Mouse (Mus musculus) ES-E14 (cell line): ENCODE data around the gene Hipk2. TPM values are rescaled to one million over a fixed set of nuclear protein-coding genes. Genes with fewer than 3 reads are reported as not detected.

Source experiments
- DNase-seq: peaks from one replicate; pipeline ENCODE4 v3.0.0-alpha.2; 2013; ENCODE audit warnings: low read depth, low spot score
- H3K27ac ChIP-seq: 2 replicates; pipeline ENCODE4 v1.5.1; 2012; ENCODE audit warnings: low read depth, mild to moderate bottlenecking, low read length, moderate library complexity, mixed read lengths; ENCODE audit not compliant: poor library complexity, insufficient read depth, severe bottlenecking
- H3K36me3 ChIP-seq: 2 replicates; pipeline ENCODE4 v1.6.1; 2012; ENCODE audit warnings: mild to moderate bottlenecking, low read length, moderate library complexity, mixed read lengths; ENCODE audit not compliant: control insufficient read depth, poor library complexity, insufficient read depth, severe bottlenecking
- H3K4me1 ChIP-seq, 2 experiments: fragments of 150-350 bp in 1 of 2; sonication (generic) in 1 of 2; 2 replicates each; pipeline ENCODE4 v1.6.1; 2012; ENCODE audit warnings: low read length in 2 of 2, mild to moderate bottlenecking in 1 of 2, mixed read lengths in 1 of 2; ENCODE audit not compliant: control insufficient read depth in 2 of 2, insufficient read depth in 2 of 2, poor library complexity in 1 of 2
- H3K4me3 ChIP-seq, 2 experiments: fragments of 150-350 bp in 1 of 2; sonication (generic) in 1 of 2; 2 replicates each; pipeline ENCODE4 v1.5.1; 2012; ENCODE audit warnings: low read length in 2 of 2, low read depth in 1 of 2, mild to moderate bottlenecking in 1 of 2, mixed read lengths in 1 of 2; ENCODE audit not compliant: insufficient read depth in 1 of 2, poor library complexity in 1 of 2, severe bottlenecking in 1 of 2
- H3K9ac ChIP-seq: 2 replicates; pipeline ENCODE4 v1.6.1; 2012; ENCODE audit warnings: low read depth, mild to moderate bottlenecking, low read length, mixed read lengths; ENCODE audit not compliant: poor library complexity, insufficient read depth, severe bottlenecking
- H3K9me3 ChIP-seq: fragments of 150-350 bp; sonication (generic); 2 replicates; pipeline ENCODE4 v1.6.1; 2012; ENCODE audit warnings: low read depth, mild to moderate bottlenecking, low read length; ENCODE audit not compliant: control insufficient read depth, insufficient read depth
- CHD2 ChIP-seq: IDR thresholded peaks from 2 replicates; pipeline ENCODE4 v1.6.1; 2014; ENCODE audit warnings: mild to moderate bottlenecking, low read depth, low read length, inconsistent platforms
- HCFC1 ChIP-seq: IDR thresholded peaks from 2 replicates; pipeline ENCODE4 v1.6.1; 2012; ENCODE audit warnings: low read length, inconsistent platforms, borderline replicate concordance; ENCODE audit not compliant: insufficient read depth
- MAFK ChIP-seq: IDR thresholded peaks from 2 replicates; pipeline ENCODE4 v1.6.1; 2014; ENCODE audit warnings: mild to moderate bottlenecking, low read depth, low read length, inconsistent platforms; ENCODE audit not compliant: insufficient read depth
- ZC3H11A ChIP-seq: IDR thresholded peaks from 2 replicates; pipeline ENCODE4 v1.6.1; 2012; ENCODE audit warnings: low read depth, mild to moderate bottlenecking, inconsistent platforms, low read length, borderline replicate concordance
- ZNF384 ChIP-seq: IDR thresholded peaks from 2 replicates; pipeline ENCODE4 v1.6.1; 2012; ENCODE audit warnings: low read depth, low read length, inconsistent platforms
- in situ Hi-C, 2 experiments: fragments of 600-800 bp; cut with MboI; formaldehyde crosslinking; loops; one replicate each; pipeline ENCODE4 v1.15.1; 2025; ENCODE audit warnings: low sequenced_read_pairs in 2 of 2, inconsistent platforms in 1 of 2; ENCODE audit not compliant: unreplicated experiment in 2 of 2
- total RNA-seq: library from RNA; depleted of rRNA; stranded (reverse); fragments of 300-350 nt; gene quantifications from 2 replicates; pipeline ENCODE4 v1.2.3, GENCODE M21; 2012

Gene Hipk2
- total RNA-seq, 1 experiment, result 7.0 TPM

- peaks cover 3% of the 10 kb centered on the region; the same call in 1 of the 2 replicates for H3K36me3 ChIP-seq
- TF ChIP-seq CHD2 (no peak), ZNF384 (no peak)
- H3K9me3 ChIP-seq, result no peaks in the 10 kb centered on the region
Measured at GRCm38 (mm10) chr6:38710449-38710848, 165.5 kb downstream of the Hipk2 start.

GRCm38 (mm10) chr6:38704264-38704984, 171.5 kb downstream of the Hipk2 start:
- H3K9ac ChIP-seq, result no peak overlapping the region
- DNase-seq, result no peak
- peaks cover 2% of the 10 kb centered on the region; the same call in 1 of the 2 replicates for H3K36me3 ChIP-seq
- no peak overlapping the region for H3K4me3 ChIP-seq
- no peak overlapping the region for H3K27ac ChIP-seq
- H3K4me1 ChIP-seq, result no peaks in the 10 kb centered on the region
- in situ Hi-C loops, result no loop called here
- H3K9me3 ChIP-seq, result no peaks in the 10 kb centered on the region
- TF ChIP-seq ZNF384, result no peak
- TF ChIP-seq CHD2, result no peak
- TF ChIP-seq MAFK, result no peak
- TF ChIP-seq ZC3H11A, result no peak
- no peak for TF ChIP-seq HCFC1

More at GRCm38 (mm10) chr6:38710449-38710848, 165.5 kb downstream of the Hipk2 start:
- H3K27ac ChIP-seq, result no peak overlapping the region
- H3K9ac ChIP-seq, result no peak overlapping the region
- in situ Hi-C loops, result no loop called here
- DNase-seq, result no peak
- no peaks in the 10 kb centered on the region for H3K4me1 ChIP-seq
- H3K4me3 ChIP-seq, result no peak overlapping the region

GRCm38 (mm10) chr6:38703526-38703925, 172.4 kb downstream of the Hipk2 start:
- TF ChIP-seq ZC3H11A (no peak), MAFK (no peak), ZNF384 (no peak), HCFC1 (no peak), CHD2 (no peak)
- peaks cover 0 to under 1% of the 10 kb centered on the region in 2 experiments; a peak in 1 of 4 replicates for H3K4me1 ChIP-seq
- DNase-seq, result no peak
- peaks cover 6% of the 10 kb centered on the region; the same call in 1 of the 2 replicates for H3K36me3 ChIP-seq
- no peak overlapping the region for H3K9ac ChIP-seq
- no peak overlapping the region for H3K27ac ChIP-seq
- no peaks in the 10 kb centered on the region for H3K9me3 ChIP-seq
- H3K4me3 ChIP-seq, result no peak overlapping the region
- in situ Hi-C loops, result no loop called here

- in situ Hi-C loops, result no loop called here
- DNase-seq, result no peak
- H3K27ac ChIP-seq, result no peak overlapping the region
- TF ChIP-seq ZC3H11A (no peak), HCFC1 (no peak), MAFK (no peak), CHD2 (no peak), ZNF384 (no peak)
- peaks cover 6% of the 10 kb centered on the region; the same call in 1 of the 2 replicates for H3K36me3 ChIP-seq
- no peak overlapping the region for H3K9ac ChIP-seq
- no peak overlapping the region for H3K4me3 ChIP-seq
- H3K9me3 ChIP-seq, result no peaks in the 10 kb centered on the region
- peaks cover 0 to 5% of the 10 kb centered on the region in 2 experiments; a peak in 1 of 4 replicates for H3K4me1 ChIP-seq
Measured at GRCm38 (mm10) chr6:38702810-38703399, 173.1 kb downstream of the Hipk2 start.
